Mouse (Mus musculus) mammary gland, adult 2 months (tissue): ENCODE results near the gene Zfp984. TPM values are rescaled to one million over a fixed set of nuclear protein-coding genes. Genes with fewer than 3 reads are reported as not detected.

Source experiments
- polyA plus RNA-seq: library from polyadenylated mRNA; depleted of rRNA; stranded (reverse); fragments of >200 nt; gene quantifications from 2 replicates; pipeline ENCODE4 v1.2.3, GENCODE M21; 2012; ENCODE audit warnings: low replicate concordance; rRNA removed

Gene Zfp984
- 0.22 and 0.78 TPM in 2 replicates for polyA plus RNA-seq

DNA sequence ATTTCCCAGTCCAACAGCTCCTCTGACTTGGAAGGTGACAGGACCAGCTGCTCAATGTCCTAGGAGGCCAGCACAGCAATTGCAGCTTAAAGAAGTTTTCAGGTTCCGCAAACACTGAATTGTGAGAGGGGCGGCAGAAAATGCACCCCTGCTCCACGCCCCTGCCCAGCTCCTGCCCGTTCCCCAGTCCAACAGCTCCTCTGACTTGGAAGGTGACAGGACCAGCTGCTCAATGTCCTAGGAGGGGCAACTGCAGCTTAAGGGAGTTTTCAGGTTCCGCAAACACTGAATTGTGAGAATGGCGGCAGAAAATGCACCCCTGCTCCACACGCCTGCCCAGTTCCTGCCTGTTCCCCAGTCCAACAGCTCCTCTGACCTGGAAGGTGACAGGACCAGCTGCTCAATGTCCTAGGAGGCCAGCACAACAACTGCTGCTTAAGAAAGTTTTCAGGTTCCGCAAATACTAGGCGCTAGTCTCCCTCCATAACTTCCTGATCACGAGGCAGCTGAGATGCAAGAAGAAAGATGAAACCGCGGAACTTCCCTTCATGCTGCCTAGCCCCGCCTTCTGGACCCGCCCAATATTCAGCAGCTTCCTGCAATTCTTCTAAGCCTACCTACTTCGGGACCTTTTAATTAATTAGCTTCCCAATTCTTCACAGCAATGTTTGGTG lies at the start of gene Zfp984:
TSS of gene Zfp984 (minus strand) at position 497 of the 674 bp plus-strand sequence.

DNA sequence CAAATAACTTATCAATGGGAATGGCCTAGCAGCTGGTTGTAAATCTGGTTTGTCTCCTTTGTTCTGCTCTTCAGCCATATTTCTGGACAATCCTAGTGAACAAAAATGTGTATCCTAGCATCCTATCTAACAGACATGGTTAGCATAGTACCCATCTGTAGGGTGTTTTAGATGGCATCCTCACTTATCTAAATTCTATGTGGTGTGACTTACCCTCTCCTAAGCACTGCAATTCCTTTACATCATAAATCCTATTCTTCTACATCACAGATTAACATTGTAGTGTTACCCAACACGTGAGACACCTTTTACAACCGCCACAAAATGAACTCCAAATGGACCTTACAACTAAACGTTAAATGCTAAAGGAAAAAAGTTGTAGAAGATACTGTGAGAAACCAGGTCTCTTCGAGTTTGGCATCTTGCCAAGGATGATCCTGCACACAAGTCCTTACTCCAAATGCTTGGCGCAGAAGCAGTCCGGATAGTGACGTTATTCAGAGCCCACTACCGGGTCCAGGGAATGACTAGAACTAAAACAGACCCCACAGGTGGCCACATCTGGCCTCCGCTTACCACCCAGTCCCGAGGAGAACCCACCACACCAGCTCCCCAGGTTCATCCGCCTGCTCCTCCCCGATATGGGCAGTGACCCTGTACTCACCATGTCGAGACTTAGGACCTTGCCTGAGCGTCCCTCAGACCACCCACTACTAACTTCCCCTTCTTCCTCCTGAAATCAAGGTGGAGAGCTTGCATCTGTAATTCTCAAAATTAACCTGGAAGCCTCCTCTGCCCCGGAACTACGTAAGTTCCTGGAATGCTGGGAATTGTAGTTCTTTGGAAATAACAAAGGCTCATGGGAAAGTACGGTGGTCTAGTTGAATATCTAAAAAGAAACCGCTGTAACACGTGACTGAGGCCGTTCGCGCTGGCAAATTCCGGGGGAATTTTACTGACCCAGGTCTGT lies 38.3 kb upstream of the Zfp984 start, which contains the start of gene Zfp933:
TSS of gene Zfp933 (minus strand) at position 753 of the 970 bp plus-strand sequence.

Other genes with a start within 250 kb of the Zfp984 start
- gene Zfp979, start 167.3 kb downstream of the Zfp984 start, polyA plus RNA-seq, result 0.07 and 0.98 TPM in 2 replicates
- not detected in 2 replicates for gene Zfp534, start 107.2 kb downstream of the Zfp984 start, polyA plus RNA-seq
- 0.39 and 1.1 TPM in 2 replicates for gene Zfp933, start 38.6 kb upstream of the Zfp984 start, polyA plus RNA-seq
- 57.2 and 81.0 TPM in 2 replicates for gene Miip, start 59.0 kb upstream of the Zfp984 start, polyA plus RNA-seq
- 1.2 and 1.8 TPM in 2 replicates for gene Fv1, start 59.2 kb upstream of the Zfp984 start, polyA plus RNA-seq
- gene Mfn2, start 94.9 kb upstream of the Zfp984 start, polyA plus RNA-seq, result 74.2 and 141 TPM in 2 replicates
- 60.1 and 68.0 TPM in 2 replicates for gene Plod1, start 127.0 kb upstream of the Zfp984 start, polyA plus RNA-seq
- 63.6 and 123 TPM in 2 replicates for gene 2510039O18Rik, start 131.1 kb upstream of the Zfp984 start, polyA plus RNA-seq
- not detected in 2 replicates for gene Nppb, start 176.0 kb upstream of the Zfp984 start, polyA plus RNA-seq
- 0.19 TPM in 1 of 2 replicates, not detected in the other for gene Nppa, start 190.9 kb upstream of the Zfp984 start, polyA plus RNA-seq
- gene Clcn6, start 229.0 kb upstream of the Zfp984 start, polyA plus RNA-seq, result 13.0 and 18.4 TPM in 2 replicates
- 34.8 and 35.4 TPM in 2 replicates for gene Mthfr, start 229.3 kb upstream of the Zfp984 start, polyA plus RNA-seq